Mouse (Mus musculus): ENCODE results near the gene Vps37c.
A peak's percentile ranks its signal among the peaks of the same experiment; 100 is the strongest.

The Vps37c gene

DNA sequence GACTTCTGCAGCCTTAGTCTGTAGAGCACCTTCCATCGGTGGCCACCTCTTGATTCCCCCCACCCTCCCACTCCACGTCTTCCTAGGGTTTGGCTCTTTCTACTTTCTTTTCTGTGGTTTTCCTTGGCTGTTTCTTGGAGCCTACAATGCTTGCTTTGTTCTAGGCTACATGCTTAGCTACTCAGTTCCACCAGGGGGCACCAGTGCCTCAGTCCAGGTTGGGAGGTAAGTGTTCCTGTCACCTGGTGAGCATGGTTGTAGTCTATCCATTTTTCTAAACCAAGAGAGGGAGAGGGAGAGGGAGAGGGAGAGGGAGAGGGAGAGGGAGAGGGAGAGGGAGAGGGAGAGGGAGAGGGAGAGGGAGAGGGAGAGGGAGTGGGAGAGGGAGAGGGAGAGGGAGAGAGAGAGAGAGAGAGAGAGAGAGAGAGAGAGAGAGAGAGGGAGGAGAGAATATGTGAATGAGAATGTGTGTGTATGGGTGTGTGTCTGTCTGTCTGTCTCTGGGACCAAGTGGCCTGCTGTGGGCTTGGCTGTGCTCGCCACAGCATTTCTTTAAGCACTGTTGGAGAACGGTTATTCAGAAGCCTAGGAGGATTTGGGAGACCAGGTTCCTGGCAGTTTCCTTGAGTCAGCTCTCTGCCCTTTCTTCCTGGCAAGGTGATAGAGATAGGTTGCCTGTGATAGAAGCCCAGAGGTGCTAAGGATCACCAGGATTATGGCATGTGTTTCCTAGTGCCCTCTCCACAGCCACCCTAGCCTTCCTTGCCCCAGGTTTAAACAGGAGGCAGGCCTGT, 26.3 kb downstream of the Vps37c start:
- DNase-seq, result peak; percentile 84

DNA sequence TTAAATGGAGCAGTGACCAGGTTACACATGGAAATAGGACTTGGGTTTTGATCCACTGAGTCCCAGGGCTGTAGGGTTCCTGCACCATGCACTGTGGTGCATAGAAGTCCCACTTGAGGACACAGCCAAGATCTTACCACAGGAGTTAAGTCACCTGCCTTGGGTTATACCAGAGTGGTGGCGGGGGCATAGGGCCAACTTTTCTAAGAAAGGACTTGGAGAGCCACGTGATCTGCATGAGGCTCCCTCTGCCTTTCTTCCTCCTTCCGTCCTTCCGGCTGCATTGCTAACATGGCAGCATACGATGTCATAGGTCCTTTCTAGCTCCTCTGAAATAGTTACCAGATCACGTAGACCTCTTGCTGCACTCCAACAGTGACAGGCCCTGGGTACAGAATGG, 26.9 kb downstream of the Vps37c start:
- no peak for DNase-seq

DNA sequence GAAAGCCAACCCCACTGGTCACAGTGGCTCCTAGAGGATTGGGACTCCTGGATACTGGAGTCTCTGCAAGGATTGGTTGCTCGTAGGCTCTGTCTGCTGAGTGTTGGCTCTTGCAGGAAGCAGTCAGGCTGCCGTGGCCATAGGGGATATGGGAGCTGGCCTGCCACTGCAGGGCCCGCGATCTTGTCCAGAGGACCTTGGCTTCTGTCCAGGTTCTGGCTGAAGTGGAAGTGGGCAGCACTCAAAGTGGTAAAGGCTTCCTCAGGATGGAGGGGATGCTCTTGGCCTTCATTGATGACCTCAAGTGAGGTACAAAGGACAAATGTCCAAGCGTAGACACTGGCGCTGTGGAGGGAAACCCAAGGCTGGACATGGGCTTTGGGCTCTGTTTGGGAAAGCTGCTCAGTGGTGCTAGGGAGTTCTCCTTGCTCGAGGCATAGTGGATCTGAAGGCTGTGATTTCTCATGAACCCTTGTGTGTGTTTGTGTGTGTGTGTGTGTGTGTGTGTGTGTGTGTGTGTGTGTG, 29.8 kb downstream of the Vps37c start:
- no peak for DNase-seq

DNA sequence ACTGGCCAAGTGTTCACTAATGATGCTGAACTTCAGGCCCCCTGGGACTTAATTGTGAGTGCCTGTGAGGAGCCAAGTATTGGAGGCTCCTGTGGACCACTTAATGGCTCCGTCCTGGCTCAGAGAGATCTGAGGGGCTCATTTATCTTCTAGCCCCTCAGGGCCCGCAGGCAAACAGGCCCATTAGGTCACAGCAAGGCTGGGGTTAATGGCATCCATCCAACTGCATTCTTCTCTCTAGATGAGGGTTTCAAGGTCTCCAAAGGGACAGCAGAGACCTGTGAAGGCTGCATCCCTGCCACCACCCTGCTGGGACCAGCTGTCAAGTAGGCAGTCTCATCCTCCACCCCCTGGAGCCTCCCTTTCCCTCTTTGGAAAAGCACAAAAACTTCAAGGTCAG, 31.2 kb downstream of the Vps37c start:
- DNase-seq, result peak; percentile 67

DNA sequence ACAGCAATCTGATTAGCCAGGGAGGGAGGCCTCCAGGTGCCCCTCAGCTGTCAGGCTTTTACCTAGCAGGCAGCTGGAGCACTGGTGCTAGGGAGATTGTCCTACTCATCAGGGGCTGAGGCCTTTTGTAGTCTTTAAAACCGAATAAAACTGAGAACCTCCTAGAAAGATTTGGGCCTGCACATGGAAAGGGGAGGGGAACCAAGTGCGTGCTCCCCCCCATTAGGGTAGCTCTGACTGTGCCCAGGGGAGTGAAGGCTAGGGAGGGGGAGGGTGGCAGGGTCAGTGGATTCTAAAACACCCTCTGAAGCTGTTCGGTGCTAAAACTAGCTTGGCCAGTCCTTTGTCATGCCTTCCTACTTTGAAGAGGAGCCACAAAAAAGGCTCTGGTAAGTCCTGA, 32.0 kb downstream of the Vps37c start:
- DNase-seq, result no peak

DNA sequence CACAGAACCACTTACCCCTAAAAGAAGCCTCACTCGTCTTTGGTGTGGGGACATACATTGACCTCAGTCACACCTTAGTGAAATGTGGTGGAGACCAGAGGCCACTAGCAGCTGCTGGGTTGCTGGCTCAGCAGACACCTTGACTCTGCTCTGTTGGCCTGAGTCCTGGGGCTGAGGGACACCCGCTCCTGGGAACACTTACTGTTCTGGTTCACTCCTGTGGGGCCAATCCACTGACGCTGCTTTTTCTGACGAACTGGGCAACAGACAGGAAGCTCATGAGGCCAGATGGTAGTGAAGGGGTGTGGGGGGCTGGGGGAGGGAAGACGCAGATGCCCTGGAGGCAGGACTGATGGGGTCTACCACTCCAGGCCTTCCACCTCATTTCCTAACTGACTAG, 32.5 kb downstream of the Vps37c start:
- no peak for DNase-seq

DNA sequence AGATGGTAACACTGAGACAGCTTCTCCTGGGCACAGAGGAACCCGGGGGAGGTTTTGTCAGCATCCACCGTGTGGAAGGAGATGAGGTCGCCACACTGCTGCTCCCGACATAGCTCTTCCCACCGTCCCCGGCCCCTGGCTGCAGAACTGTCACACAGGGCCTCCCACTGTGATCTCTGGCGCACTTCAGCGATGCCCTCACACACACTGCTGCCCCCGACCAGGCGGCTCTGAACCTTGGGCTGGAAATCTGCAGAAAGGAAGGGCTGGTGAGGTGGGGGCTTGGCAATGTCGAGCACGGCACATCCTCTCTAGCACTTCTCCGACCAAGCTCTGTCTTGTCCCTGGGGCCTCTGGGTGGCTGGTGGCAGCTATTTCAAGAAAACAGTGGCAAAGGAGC, 34.5 kb downstream of the Vps37c start:
- no peak for DNase-seq

DNA sequence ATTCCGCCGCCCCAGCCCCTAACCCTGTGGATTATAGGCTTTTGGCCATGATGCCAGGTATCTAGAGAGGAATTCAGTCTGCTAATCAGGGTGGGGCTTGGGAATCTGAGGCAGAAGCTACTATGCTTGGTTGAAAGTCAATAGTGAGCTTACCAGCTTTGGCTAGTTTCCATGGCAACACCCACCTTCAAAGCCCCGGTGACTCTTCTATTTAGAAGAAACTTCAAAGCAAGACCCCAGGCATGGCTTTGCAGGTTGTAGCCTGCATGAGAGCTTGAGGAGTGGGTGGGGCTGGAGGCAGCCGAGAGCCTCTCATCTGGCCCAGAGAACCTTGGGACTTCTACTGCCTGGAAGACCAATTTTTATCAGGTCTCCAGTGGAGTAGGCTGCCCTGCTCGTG, 35.1 kb downstream of the Vps37c start:
- no peak for DNase-seq

DNA sequence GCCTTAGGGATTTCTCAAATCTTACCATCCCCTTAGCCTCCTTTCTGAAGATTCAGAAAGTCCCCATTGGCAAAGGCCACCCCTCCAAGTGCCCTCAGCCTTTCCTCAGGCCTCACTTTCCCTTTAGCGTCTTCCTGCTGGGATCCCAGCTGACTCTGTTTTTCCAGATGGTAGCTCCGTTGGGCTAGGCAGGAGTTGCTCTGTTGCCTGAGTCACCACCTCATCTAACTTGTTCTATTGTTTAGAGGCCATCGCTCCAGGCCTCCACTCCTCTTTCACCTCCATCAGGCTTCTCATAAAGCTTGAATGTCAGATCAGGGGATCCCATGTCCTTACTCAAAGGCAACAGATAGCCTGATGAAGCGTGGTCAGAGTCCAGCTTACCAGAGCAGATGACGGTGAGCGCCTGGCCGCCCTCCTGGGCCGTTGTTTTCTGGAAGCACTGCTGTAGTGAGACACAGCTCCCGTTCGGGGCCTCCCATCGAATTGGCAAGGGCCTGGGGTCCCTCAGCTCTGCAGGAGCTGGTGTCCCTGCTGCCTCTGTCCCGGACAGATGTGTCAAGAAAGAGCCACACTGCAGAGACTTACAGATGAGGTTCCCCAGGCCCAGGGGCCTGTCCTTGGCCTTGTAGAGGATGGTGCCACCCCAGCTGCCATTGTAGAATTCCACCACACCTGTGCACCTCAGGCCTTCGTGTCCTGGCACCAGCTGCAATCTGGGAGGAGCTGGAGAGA, 36.3 kb downstream of the Vps37c start:
- no peak for DNase-seq

DNA sequence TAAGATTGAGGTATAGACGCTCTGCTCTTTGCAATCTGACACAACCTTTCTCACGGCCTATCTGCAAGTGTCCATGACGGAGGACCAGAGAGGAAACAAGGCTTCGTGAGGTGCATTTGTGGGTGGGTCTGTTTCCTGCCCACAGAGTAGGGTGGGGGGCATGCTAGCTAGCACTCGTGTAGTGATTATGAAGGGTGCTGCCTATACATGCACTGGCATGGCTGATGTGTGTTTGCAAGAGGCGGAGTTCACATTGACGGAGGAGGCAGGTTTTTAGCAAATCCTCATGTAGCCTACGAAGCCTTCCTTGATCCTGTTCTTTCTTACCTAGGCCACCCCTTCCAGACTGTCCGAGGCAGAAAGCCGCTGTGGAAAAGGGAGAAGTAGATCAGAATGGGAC, 41.4 kb downstream of the Vps37c start:
- no peak for DNase-seq

DNA sequence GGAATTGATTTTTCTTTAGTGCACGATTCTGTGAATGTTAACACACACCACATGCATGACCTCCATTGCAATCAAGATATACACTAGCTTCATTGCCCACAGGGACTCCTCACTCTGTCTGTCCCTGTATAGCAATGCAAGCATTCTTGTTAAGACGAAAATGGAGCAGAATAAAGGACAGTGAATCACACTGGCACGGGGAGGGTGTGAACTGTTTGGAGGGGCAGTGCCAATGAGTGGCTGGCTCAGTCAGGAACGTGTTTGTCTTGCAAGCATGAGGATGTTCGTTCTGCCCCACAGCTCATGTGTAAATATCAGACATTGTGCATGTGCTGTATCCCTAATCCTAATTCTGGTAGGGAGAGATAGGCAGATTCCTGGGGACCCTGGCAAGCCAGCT, 41.9 kb downstream of the Vps37c start:
- no peak for DNase-seq

DNA sequence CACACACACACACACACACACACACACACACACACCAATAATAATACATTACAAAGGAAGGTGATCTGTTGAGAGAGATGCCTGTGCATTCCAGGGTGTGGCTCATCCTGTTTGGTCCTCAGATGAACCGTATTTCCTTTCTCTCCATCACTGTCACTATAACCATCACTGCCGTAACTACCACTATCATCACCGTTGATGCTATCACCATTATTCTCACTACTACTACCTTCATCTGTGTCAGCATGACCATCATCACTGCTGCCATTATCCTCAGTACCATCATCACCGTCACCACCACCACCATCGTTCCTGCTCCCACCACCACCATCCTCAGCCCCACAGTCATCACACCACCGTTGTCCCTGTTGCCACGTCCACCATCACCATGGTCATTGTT, 43.4 kb downstream of the Vps37c start:
- DNase-seq, result no peak

DNA sequence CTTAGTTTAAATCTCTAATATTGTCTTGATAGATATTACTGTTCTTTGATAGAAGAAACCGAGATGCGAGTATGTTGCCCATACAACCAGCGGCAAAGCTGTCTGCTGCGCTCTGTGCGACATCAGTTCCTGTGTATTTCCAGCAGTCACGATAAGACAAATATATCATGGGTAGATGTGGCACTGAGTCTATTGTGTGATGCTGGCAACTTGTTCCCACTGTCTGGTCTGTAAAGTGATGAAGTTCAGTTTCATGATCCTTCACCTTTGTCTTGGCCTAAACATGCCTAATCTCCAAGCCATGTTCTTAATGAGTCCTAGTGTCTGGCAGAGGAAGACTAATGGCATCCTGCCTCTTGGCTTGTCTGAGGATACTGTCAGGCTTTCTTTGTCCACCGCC, 44.2 kb downstream of the Vps37c start:
- no peak for DNase-seq

DNA sequence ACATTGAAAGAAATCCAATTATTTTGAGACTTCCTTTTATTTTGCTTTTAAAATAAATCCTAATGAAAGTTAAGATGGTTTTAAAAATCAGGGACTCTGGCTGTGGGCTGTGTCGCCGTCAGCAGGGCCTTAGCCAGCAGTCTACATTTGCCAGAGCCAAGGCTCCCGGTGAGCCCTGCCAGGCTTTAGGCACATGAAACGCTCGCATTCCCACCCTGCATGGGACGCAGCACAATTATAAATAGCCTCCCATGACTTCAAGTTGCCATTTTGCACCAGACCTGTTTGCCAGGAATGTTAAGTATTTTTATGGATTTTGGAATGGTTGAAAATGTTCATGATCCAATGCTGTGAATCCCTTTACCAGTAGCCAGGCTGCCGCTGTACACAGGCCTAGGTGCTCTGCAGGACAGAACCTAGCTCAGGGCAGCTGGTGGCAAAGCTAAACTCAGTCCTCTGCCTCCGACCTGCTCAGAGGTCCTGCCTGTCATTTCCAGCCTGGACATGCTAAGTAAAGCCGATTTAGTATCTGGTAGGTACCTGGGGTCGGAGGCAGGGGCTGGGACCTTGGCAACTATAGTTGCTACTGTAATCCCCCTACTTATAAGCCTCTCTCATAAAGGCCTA, 45.1 kb downstream of the Vps37c start:
- DNase-seq, result no peak

DNA sequence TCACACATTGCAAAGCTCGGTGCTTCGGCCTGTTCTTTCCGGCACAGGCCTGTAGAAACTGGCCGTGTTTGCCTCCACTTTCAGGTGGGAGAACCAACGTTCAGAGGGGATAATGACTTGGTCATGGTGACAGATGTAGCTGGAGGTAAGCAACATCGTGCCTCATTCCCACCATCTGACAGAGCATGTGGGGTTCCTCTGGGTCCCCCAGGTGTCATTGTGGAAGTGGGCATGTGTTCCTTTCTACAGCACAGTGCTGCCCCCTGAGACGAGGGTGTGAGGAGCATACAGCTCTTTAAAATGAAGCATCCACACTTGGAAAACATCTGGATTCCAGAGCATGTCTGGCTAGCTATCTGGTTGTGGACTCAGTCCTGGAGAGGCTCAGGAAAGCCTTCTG, 46.0 kb downstream of the Vps37c start:
- no peak for DNase-seq

DNA sequence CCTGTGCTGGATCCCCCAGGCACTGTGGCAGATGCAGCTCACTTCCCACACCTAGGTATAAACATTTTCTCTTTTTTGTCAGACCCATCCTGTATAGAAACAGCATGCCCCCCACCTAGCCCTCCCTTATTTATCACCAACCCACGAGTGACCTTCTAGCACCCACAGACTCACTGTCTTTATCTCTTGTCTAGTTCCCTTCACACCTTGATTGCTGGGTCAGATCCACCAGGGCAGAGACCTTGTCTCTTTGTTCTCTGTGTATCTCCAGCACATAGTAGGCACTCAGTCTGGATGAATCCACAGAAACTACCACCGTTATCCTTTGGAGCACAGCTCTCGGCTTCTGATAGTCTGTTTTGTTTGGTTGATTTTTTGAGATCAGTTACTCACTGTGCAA, 46.5 kb downstream of the Vps37c start:
- no peak for DNase-seq

DNA sequence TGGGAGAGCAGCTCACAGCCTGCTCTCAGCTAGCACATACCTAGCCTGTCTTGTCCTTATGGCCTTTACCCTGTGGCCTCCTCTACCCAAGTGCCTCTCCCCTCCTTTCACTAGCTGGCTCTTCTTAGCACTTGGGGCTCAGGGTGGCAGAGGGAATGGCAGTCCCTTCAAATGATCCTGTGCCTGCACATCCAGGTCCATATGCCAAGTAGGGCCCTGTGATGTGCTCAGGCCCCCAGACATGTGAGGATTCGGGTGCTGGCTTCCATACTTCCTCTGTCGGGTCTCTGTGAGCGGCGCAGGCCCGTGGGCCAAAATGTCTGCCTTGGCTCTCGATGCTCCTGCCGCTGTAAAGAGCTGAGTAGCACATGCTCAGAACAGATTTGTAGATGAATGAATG, 47.3 kb downstream of the Vps37c start:
- no peak for DNase-seq

DNA sequence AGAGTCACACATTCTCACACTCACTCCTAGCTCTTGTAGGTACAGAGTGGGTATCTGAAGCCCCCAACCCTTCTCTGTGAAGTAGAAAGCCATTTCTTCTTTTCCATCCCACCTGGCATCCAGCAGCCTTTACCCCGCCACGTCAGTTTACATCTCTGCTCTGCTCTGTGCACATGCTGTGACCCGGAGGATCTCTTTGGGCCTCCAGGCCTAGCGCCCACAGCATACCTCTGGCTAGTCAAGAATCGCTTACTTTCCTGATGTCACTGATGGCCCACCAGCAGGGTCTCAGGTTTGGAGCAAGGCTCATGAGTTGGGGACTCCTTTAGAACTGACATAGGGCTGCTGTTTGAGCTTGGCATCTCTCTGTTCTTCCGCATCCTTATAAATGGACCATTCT, 49.5 kb downstream of the Vps37c start:
- DNase-seq, result no peak

DNA sequence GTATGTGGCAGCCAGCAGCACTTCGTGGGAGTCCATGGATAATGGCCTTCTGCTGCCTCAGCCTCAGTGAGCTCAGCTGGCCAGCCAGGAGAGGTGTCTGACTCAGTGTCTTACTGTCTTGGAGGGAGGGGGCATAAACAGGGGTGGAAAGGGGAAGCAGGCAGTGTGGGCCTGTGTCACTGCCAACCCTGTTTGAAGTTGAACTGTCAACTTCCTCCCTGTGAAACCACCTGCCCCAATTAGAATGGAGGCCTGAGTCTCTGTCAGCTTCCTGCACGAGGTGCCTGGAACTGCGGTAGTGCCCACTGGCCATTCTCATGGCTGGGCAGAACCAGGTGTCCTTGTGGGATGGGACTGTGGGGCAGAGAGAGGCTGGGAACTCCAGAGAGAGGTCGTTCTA, 50.3 kb downstream of the Vps37c start, which contains the start of gene Cd5:
TSS of gene Cd5 (minus strand) at position 192 of the 400 bp plus-strand sequence.
- DNase-seq, result no peak

DNA sequence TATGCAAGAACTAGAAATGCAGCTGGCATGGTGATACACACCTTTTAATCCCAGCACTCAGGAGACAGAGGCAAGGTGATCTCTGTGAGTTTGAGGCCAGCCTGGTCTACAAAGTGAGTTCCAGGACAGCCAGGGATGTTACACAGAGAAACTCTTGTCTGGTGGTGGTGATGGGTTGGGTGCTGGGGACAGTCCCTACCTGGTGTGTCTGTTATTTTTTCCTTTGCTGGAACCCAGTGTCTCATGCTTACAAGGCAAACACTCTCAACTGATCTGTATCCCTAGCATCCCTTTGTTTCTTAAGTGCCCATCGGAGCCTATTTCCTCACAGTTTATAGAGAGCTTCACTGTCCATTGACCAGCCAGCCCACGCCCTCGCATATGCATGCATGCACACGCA, 51.4 kb downstream of the Vps37c start:
- DNase-seq, result no peak

DNA sequence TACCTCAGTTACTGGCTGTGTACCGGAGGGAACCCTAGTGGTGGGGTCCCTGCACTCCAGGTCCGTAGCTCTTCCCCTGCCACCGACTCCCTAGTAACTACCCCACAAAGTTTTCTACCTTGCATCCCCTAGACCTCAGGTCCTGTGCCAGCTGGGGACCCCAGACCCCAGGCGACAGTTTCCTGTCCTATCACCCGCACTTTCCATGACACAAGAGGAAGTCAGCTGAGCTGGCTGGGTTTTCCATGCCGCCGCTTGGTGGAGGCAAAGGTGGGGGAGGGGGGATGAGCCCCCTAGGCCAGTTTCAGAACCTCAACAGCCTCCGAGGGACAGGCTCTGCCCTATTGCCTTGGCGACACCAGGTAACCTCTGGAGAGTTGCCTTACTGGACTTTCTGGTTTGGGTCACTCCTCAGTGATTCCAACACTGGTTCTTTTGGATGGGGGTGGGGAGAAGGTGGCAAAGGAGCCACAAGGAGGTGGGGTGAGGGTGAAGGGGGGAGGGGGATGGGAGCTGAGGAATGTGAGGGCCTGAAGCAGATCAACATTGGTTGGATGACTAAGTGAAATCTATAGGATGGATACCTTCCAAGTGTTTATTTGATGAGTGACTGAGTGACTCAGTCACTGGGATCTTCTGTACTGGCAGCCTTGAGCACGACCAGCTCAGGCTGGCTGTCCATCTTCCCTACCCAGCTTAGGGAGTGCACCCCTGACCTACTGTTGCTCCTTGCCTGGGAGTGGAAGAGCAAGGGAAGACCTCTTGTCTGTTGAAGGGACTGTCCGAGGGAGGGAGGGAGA, 52.3 kb downstream of the Vps37c start:
- no peak for DNase-seq

DNA sequence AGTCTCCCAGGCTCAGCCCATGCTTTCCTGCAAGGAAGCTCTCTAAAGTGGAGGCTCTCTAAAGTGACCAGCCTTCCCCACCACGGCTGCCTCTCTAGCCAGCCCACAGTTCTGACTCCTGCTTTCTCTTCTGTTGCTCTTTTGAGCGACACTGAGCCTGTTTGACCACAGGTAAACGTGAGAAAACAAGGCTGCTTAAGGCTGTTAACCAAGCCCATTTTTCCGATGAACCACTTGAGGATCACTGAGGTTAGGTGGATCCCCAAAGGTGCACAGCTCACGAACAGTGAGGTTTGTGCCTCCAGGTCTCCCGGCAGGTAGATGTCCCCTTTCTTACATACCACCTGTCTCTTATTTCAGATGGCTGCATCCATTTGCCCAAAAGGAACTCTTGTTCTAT, 53.6 kb downstream of the Vps37c start:
- no peak for DNase-seq

DNA sequence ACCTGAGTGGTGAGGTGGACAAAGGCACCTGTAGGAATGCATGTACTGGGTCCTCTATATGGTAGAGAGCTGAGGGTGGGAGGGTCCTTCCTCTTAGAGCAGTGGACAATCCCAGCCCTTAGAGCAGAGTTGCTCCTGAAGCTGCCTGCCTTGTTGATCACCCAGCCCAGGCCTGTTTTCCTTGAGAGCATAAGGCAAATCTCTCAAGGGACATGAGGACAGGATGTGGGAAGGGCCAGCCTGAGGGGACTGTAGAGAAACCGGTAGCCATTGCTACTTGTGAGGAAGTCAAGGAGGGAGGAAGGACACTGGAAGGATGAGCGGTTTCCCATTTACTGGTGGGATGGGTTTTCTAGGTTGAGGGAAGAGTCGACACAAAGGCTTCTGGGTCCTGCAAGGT, 54.0 kb downstream of the Vps37c start:
- DNase-seq, result no peak

Measured in retina, postnatal 1 day (tissue).